In genomic region chr7:25802241-25803125, GRCm38 (mm10) we compare ENCODE assay signal across 8 mouse cellular contexts. TPM values are rescaled to one million over a fixed set of nuclear protein-coding genes. Genes with fewer than 3 reads are reported as not detected.
DNase-seq lines count a peak whose midpoint lies in the region; ATAC-seq lines count a peak whose summit lies in the region.

No protein-coding gene starts in this region.

- WGBS in embryonic facial prominence, embryonic 12.5 days: 24% methylated on average over 24 of the region's 24 CpGs
- 16% methylated on average over 24 of the region's 24 CpGs for WGBS in heart, embryonic 16.5 days

- H3K4me1 ChIP-seq in embryonic facial prominence, embryonic 12.5 days: peaks cover 14% of the 10 kb centered on the region; the same call in 1 of the 2 replicates
- H3K4me1 ChIP-seq in heart, embryonic 16.5 days (ENCODE audit: control insufficient read depth, insufficient read depth, low read length): peaks cover 13% of the 10 kb centered on the region

- no peaks in the 10 kb centered on the region for H3K27me3 ChIP-seq in embryonic facial prominence, embryonic 12.5 days
- no peaks in the 10 kb centered on the region for H3K27me3 ChIP-seq in heart, embryonic 16.5 days (ENCODE audit: control insufficient read depth, insufficient read depth, low read length)

- no peak overlapping the region; the same call in 1 of the 2 replicates for H3K9ac ChIP-seq in embryonic facial prominence, embryonic 12.5 days
- peak overlapping the region; percentile 47 for H3K9ac ChIP-seq in heart, embryonic 16.5 days (ENCODE audit: low read length)

- peak overlapping the region; percentile 45 for H3K4me2 ChIP-seq in embryonic facial prominence, embryonic 12.5 days (replicated peaks)
- peak overlapping the region; percentile 64 for H3K4me2 ChIP-seq in heart, embryonic 16.5 days (ENCODE audit: low read depth, low read length)

- ATAC-seq in embryonic facial prominence, embryonic 12.5 days (ENCODE audit: insufficient number of reproducible peaks, insufficient read depth, low FRiP score, low TSS enrichment): peak; percentile 50
- ATAC-seq in heart, embryonic 16.5 days (replicated peaks; ENCODE audit: extremely low read depth, insufficient read depth, low FRiP score): peak; percentile 73
- no peak for ATAC-seq in erythroid progenitor cell, adult 5-6 weeks (replicated peaks; ENCODE audit: low FRiP score, poor library complexity, severe bottlenecking)
- no peak for ATAC-seq in megakaryocyte, adult 5-6 weeks (ENCODE audit: poor library complexity, severe bottlenecking)

- H3K9me3 ChIP-seq in embryonic facial prominence, embryonic 12.5 days: 0 out of 2 replicates have a peak, but pooled peaks cover 3% of the 10 kb centered on the region
- peaks cover 3% of the 10 kb centered on the region; the same call in 1 of the 2 replicates for H3K9me3 ChIP-seq in heart, embryonic 16.5 days (replicated peaks; ENCODE audit: control insufficient read depth, low read length)

- peak overlapping the region; percentile 88 for H3K27ac ChIP-seq in embryonic facial prominence, embryonic 12.5 days
- peak overlapping the region; percentile 73 for H3K27ac ChIP-seq in heart, embryonic 16.5 days (ENCODE audit: low read length)

- no peaks in the 10 kb centered on the region for H3K36me3 ChIP-seq in embryonic facial prominence, embryonic 12.5 days
- H3K36me3 ChIP-seq in heart, embryonic 16.5 days (ENCODE audit: control insufficient read depth, insufficient read depth): no peaks in the 10 kb centered on the region

- peak; percentile 58 for DNase-seq in adipocyte (ENCODE audit: low spot score)
- peak; percentile 67 to 73 for DNase-seq in kidney, postnatal 36 days
- DNase-seq in neural tube, embryonic 10.5 days (ENCODE audit: extremely low spot score, low spot score): peak; percentile 66
- no peak for DNase-seq in layer of hippocampus, postnatal 25 days (ENCODE audit: extremely low spot score in 1 of 2, low spot score in 1 of 2)

- H3K4me3 ChIP-seq in embryonic facial prominence, embryonic 12.5 days: peak overlapping the region; percentile 20
- H3K4me3 ChIP-seq in heart, embryonic 16.5 days (ENCODE audit: low read length): peak overlapping the region; percentile 32

RNA-seq across cellular contexts. Expression of gene Axl, which starts 14.0 kb away (rescaled TPM):
- polyA plus RNA-seq in embryonic facial prominence, embryonic 12.5 days (2016; fragmentation: Nextera tagmentation; extraction: Ambion mirVana): 71.1 and 76.0 TPM in 2 replicates
- polyA plus RNA-seq in heart, embryonic 16.5 days (2015; fragmentation: Nextera tagmentation; extraction: Ambion mirVana): 44.5 and 45.1 TPM in 2 replicates
- total RNA-seq in erythroid progenitor cell, adult 5-6 weeks (2015; ENCODE audit: low replicate concordance): 51.9 and 61.6 TPM in 2 replicates
- 27.2 and 58.7 TPM in 2 replicates for total RNA-seq in erythroid progenitor cell, adult 5-6 weeks (2017; ENCODE audit: low replicate concordance)
- total RNA-seq in megakaryocyte, adult 5-6 weeks (2015): 7.7 and 8.0 TPM in 2 replicates
- total RNA-seq in megakaryocyte, adult 5-6 weeks (2017): 5.7 and 7.6 TPM in 2 replicates
- 10 to 100 TPM; 37.2 to 43.5 TPM for total RNA-seq in layer of hippocampus, postnatal 25 days (2021)

RNA-seq across cellular contexts. Expression of gene Cyp2s1, which starts 14.2 kb away (rescaled TPM):
- 4.2 and 5.3 TPM in 2 replicates for polyA plus RNA-seq in embryonic facial prominence, embryonic 12.5 days (2016; fragmentation: Nextera tagmentation; extraction: Ambion mirVana)
- 5.4 and 5.8 TPM in 2 replicates for polyA plus RNA-seq in heart, embryonic 16.5 days (2015; fragmentation: Nextera tagmentation; extraction: Ambion mirVana)
- not detected in 2 replicates for total RNA-seq in erythroid progenitor cell, adult 5-6 weeks (2015; ENCODE audit: low replicate concordance)
- not detected in 2 replicates for total RNA-seq in erythroid progenitor cell, adult 5-6 weeks (2017; ENCODE audit: low replicate concordance)
- 0.21 TPM in 1 of 2 replicates, not detected in the other for total RNA-seq in megakaryocyte, adult 5-6 weeks (2015)
- not detected in 2 replicates for total RNA-seq in megakaryocyte, adult 5-6 weeks (2017)
- 1 to 10 TPM; 1.2 to 1.3 TPM for total RNA-seq in layer of hippocampus, postnatal 25 days (2021)

RNA-seq across cellular contexts. Expression of gene Hnrnpul1, which starts 47.9 kb away (rescaled TPM):
- polyA plus RNA-seq in embryonic facial prominence, embryonic 12.5 days (2016; fragmentation: Nextera tagmentation; extraction: Ambion mirVana): 68.1 and 72.8 TPM in 2 replicates
- 32.3 and 34.4 TPM in 2 replicates for polyA plus RNA-seq in heart, embryonic 16.5 days (2015; fragmentation: Nextera tagmentation; extraction: Ambion mirVana)
- 186 and 195 TPM in 2 replicates for total RNA-seq in erythroid progenitor cell, adult 5-6 weeks (2015; ENCODE audit: low replicate concordance)
- total RNA-seq in erythroid progenitor cell, adult 5-6 weeks (2017; ENCODE audit: low replicate concordance): 179 and 256 TPM in 2 replicates
- 134 and 143 TPM in 2 replicates for total RNA-seq in megakaryocyte, adult 5-6 weeks (2015)
- 121 and 148 TPM in 2 replicates for total RNA-seq in megakaryocyte, adult 5-6 weeks (2017)
- 100 to 1,000 TPM; 103 to 114 TPM for total RNA-seq in layer of hippocampus, postnatal 25 days (2021)

Comparison
In these comparisons a context has a peak if more than half of its experiments do, and no peak if none do; other contexts are left out.
1. DNase-seq: peak in adipocyte (single experiment), kidney, postnatal 36 days (2 of 2) and neural tube, embryonic 10.5 days (single experiment); none in layer of hippocampus, postnatal 25 days (0 of 2).
2. ATAC-seq: peak in embryonic facial prominence, embryonic 12.5 days (single experiment) and heart, embryonic 16.5 days (single experiment); none in erythroid progenitor cell, adult 5-6 weeks (single experiment) and megakaryocyte, adult 5-6 weeks (single experiment).